Mouse (Mus musculus) kidney, postnatal 36 days (tissue): ENCODE measurements around the gene Cblb.

Experiments
- DNase-seq, 2 experiments: peaks; one replicate each; pipeline ENCODE4 v3.0.0; 2021 to 2022; ENCODE audit warnings: mixed read lengths in 2 of 2

Cblb gene

GRCm38 (mm10) chr16:52210844-52211606, 180.0 kb downstream of the Cblb start:
- no peak for DNase-seq

GRCm38 (mm10) chr16:52219069-52219468, 188.0 kb downstream of the Cblb start:
- DNase-seq: peak; percentile 39 to 70

- no peak for DNase-seq
Measured at GRCm38 (mm10) chr16:52222896-52223295, 191.9 kb downstream of the Cblb start.

- DNase-seq: no peak
Measured at GRCm38 (mm10) chr16:52229446-52229845, 198.4 kb downstream of the Cblb start.

- no peak for DNase-seq
Measured at GRCm38 (mm10) chr16:52229930-52230329, 198.9 kb downstream of the Cblb start.

- DNase-seq: peak; percentile 39 to 41
Measured at GRCm38 (mm10) chr16:52242144-52242543, 211.1 kb downstream of the Cblb start.

- DNase-seq: no peak
Measured at GRCm38 (mm10) chr16:52243421-52243973, 212.5 kb downstream of the Cblb start.

GRCm38 (mm10) chr16:52250196-52250595, 219.2 kb downstream of the Cblb start:
- no peak for DNase-seq

- DNase-seq: no peak
Measured at GRCm38 (mm10) chr16:52250935-52251334, 219.9 kb downstream of the Cblb start.
